Mouse (Mus musculus): ENCODE measurements at regions not wholly inside any gene's neighbourhood (a gene's known extent, or its start where the extent isn't known, plus 50 kb on each side); places are given as distances from the start of the nearest gene placed in this dataset.

GRCm38 (mm10) chr8:80364059-80364458 is 129.5 kb upstream of the Gypa start:
- ATAC-seq (ENCODE audit: low FRiP score, low read depth) (no peak), DNase-seq (ENCODE audit: low spot score) (no peak)
- H3K4me3 ChIP-seq (replicated peaks; ENCODE audit: low read length): no peak overlapping the region
- H3K9me3 ChIP-seq (ENCODE audit: control insufficient read depth, low read length): no peaks in the 10 kb centered on the region
- H3K4me2 ChIP-seq (replicated peaks; ENCODE audit: low read depth, low read length, severe bottlenecking): no peak overlapping the region
- WGBS: 77% methylated on average over 7 of the region's 7 CpGs
- H3K9ac ChIP-seq (ENCODE audit: low read depth, low read length, severe bottlenecking): no peak overlapping the region
- H3K27ac ChIP-seq (replicated peaks; ENCODE audit: low read depth, low read length): no peak overlapping the region
- TF ChIP-seq POLR2A (IDR thresholded peaks at IDR 0.05; ENCODE audit: borderline replicate concordance, extremely low read depth, insufficient read depth, insufficient read length): no peak
- H3K4me1 ChIP-seq (ENCODE audit: control insufficient read depth, insufficient read depth, low read length): no peaks in the 10 kb centered on the region
- H3K36me3 ChIP-seq (ENCODE audit: control insufficient read depth, insufficient read depth, low read length): no peaks in the 10 kb centered on the region
- H3K27me3 ChIP-seq (ENCODE audit: control insufficient read depth, insufficient read depth, low read length): no peaks in the 10 kb centered on the region

GRCm38 (mm10) chr8:80343299-80343698 is 150.3 kb upstream of the Gypa start:
- no peak overlapping the region for H3K4me2 ChIP-seq (replicated peaks; ENCODE audit: low read depth, low read length, severe bottlenecking)
- ATAC-seq (ENCODE audit: low FRiP score, low read depth): no peak

GRCm38 (mm10) chr8:80337872-80338271 is 155.7 kb upstream of the Gypa start:
- no peak for TF ChIP-seq POLR2A (IDR thresholded peaks at IDR 0.05; ENCODE audit: borderline replicate concordance, extremely low read depth, insufficient read depth, insufficient read length)
- ATAC-seq (ENCODE audit: low FRiP score, low read depth) (no peak), DNase-seq (ENCODE audit: low spot score) (no peak)
- Histone ChIP-seq H3K27ac (replicated peaks; ENCODE audit: low read depth, low read length) (no peak overlapping the region), H3K4me2 (replicated peaks; ENCODE audit: low read depth, low read length, severe bottlenecking) (no peak overlapping the region), H3K4me3 (replicated peaks; ENCODE audit: low read length) (no peak overlapping the region), H3K36me3 (ENCODE audit: control insufficient read depth, insufficient read depth, low read length) (no peaks in the 10 kb centered on the region), H3K9ac (ENCODE audit: low read depth, low read length, severe bottlenecking) (no peak overlapping the region), H3K27me3 (ENCODE audit: control insufficient read depth, insufficient read depth, low read length) (no peaks in the 10 kb centered on the region), H3K9me3 (ENCODE audit: control insufficient read depth, low read length) (no peaks in the 10 kb centered on the region), H3K4me1 (ENCODE audit: control insufficient read depth, insufficient read depth, low read length) (no peaks in the 10 kb centered on the region)
- WGBS: 83% methylated on average over 2 of the region's 2 CpGs

More at GRCm38 (mm10) chr8:80343299-80343698, 150.3 kb upstream of the Gypa start:
- Histone ChIP-seq H3K9me3 (ENCODE audit: control insufficient read depth, low read length) (no peaks in the 10 kb centered on the region), H3K27ac (replicated peaks; ENCODE audit: low read depth, low read length) (no peak overlapping the region), H3K4me1 (ENCODE audit: control insufficient read depth, insufficient read depth, low read length) (no peaks in the 10 kb centered on the region), H3K36me3 (ENCODE audit: control insufficient read depth, insufficient read depth, low read length) (no peaks in the 10 kb centered on the region), H3K4me3 (replicated peaks; ENCODE audit: low read length) (no peak overlapping the region), H3K9ac (ENCODE audit: low read depth, low read length, severe bottlenecking) (no peak overlapping the region), H3K27me3 (ENCODE audit: control insufficient read depth, insufficient read depth, low read length) (no peaks in the 10 kb centered on the region)
- no peak for DNase-seq (ENCODE audit: low spot score)
- WGBS: 89% methylated on average over 4 of the region's 4 CpGs
- no peak for TF ChIP-seq POLR2A (IDR thresholded peaks at IDR 0.05; ENCODE audit: borderline replicate concordance, extremely low read depth, insufficient read depth, insufficient read length)

GRCm38 (mm10) chr8:80328676-80329075 is 164.9 kb upstream of the Gypa start:
- TF ChIP-seq POLR2A (IDR thresholded peaks at IDR 0.05; ENCODE audit: borderline replicate concordance, extremely low read depth, insufficient read depth, insufficient read length): no peak
- H3K4me1 ChIP-seq (ENCODE audit: control insufficient read depth, insufficient read depth, low read length): no peaks in the 10 kb centered on the region
- H3K36me3 ChIP-seq (ENCODE audit: control insufficient read depth, insufficient read depth, low read length): no peaks in the 10 kb centered on the region
- H3K27ac ChIP-seq (replicated peaks; ENCODE audit: low read depth, low read length): no peak overlapping the region
- DNase-seq (ENCODE audit: low spot score) (peak; percentile 48), ATAC-seq (ENCODE audit: low FRiP score, low read depth) (no peak)
- no peaks in the 10 kb centered on the region for H3K9me3 ChIP-seq (ENCODE audit: control insufficient read depth, low read length)
- 38% methylated on average over 2 of the region's 2 CpGs for WGBS
- H3K4me2 ChIP-seq (replicated peaks; ENCODE audit: low read depth, low read length, severe bottlenecking): no peak overlapping the region
- H3K27me3 ChIP-seq (ENCODE audit: control insufficient read depth, insufficient read depth, low read length): no peaks in the 10 kb centered on the region
- no peak overlapping the region for H3K4me3 ChIP-seq (replicated peaks; ENCODE audit: low read length)
- no peak overlapping the region for H3K9ac ChIP-seq (ENCODE audit: low read depth, low read length, severe bottlenecking)

GRCm38 (mm10) chr8:80325859-80326258 is 167.7 kb upstream of the Gypa start:
- DNase-seq (ENCODE audit: low spot score) (no peak), ATAC-seq (ENCODE audit: low FRiP score, low read depth) (no peak)
- no peaks in the 10 kb centered on the region for H3K4me1 ChIP-seq (ENCODE audit: control insufficient read depth, insufficient read depth, low read length)
- no peak overlapping the region for H3K9ac ChIP-seq (ENCODE audit: low read depth, low read length, severe bottlenecking)
- H3K9me3 ChIP-seq (ENCODE audit: control insufficient read depth, low read length): no peaks in the 10 kb centered on the region
- no peak overlapping the region for H3K4me3 ChIP-seq (replicated peaks; ENCODE audit: low read length)
- H3K27me3 ChIP-seq (ENCODE audit: control insufficient read depth, insufficient read depth, low read length): no peaks in the 10 kb centered on the region
- no peak for TF ChIP-seq POLR2A (IDR thresholded peaks at IDR 0.05; ENCODE audit: borderline replicate concordance, extremely low read depth, insufficient read depth, insufficient read length)
- WGBS: 89% methylated on average over 3 of the region's 3 CpGs
- H3K27ac ChIP-seq (replicated peaks; ENCODE audit: low read depth, low read length): no peak overlapping the region
- H3K4me2 ChIP-seq (replicated peaks; ENCODE audit: low read depth, low read length, severe bottlenecking): no peak overlapping the region
- H3K36me3 ChIP-seq (ENCODE audit: control insufficient read depth, insufficient read depth, low read length): no peaks in the 10 kb centered on the region

GRCm38 (mm10) chr8:80325132-80325531 is 168.4 kb upstream of the Gypa start:
- H3K4me1 ChIP-seq (ENCODE audit: control insufficient read depth, insufficient read depth, low read length): no peaks in the 10 kb centered on the region
- H3K27ac ChIP-seq (replicated peaks; ENCODE audit: low read depth, low read length): no peak overlapping the region
- ATAC-seq (ENCODE audit: low FRiP score, low read depth) (no peak), DNase-seq (ENCODE audit: low spot score) (no peak)
- H3K4me3 ChIP-seq (replicated peaks; ENCODE audit: low read length): no peak overlapping the region
- no peaks in the 10 kb centered on the region for H3K36me3 ChIP-seq (ENCODE audit: control insufficient read depth, insufficient read depth, low read length)
- TF ChIP-seq POLR2A (IDR thresholded peaks at IDR 0.05; ENCODE audit: borderline replicate concordance, extremely low read depth, insufficient read depth, insufficient read length): no peak
- 65% methylated on average over 4 of the region's 4 CpGs for WGBS
- no peak overlapping the region for H3K4me2 ChIP-seq (replicated peaks; ENCODE audit: low read depth, low read length, severe bottlenecking)
- H3K27me3 ChIP-seq (ENCODE audit: control insufficient read depth, insufficient read depth, low read length): no peaks in the 10 kb centered on the region
- H3K9me3 ChIP-seq (ENCODE audit: control insufficient read depth, low read length): no peaks in the 10 kb centered on the region
- no peak overlapping the region for H3K9ac ChIP-seq (ENCODE audit: low read depth, low read length, severe bottlenecking)

Measured in limb, embryonic 14.5 days (tissue).